Mouse (Mus musculus): ENCODE data around the gene Eif5b. TPM values are rescaled to one million over a fixed set of nuclear protein-coding genes. Genes with fewer than 3 reads are reported as not detected.

Eif5b gene
- total RNA-seq, 2 experiments from 2014 or later, result 40.3 to 70.2 TPM

DNA sequence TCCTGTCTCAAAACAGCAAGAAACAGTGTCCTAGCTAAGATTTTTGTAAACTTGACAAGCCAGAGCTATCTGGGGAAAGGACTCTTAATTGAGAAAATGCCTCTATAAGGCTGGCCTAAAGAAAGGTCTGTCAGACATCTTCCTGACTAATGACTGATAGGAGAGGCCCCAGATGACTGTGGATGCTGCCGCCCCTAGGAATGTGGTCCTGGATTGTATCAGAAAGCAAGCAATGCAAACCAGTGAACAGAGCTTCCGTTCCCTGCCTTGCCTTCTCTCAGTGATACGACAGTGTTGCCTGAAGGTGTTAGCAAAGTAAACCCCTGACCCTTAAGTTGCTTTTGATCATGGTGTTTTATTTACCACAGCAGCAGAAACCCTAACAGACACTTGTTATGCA lies 106.0 kb downstream of the Eif5b start:
- no peak for ATAC-seq (replicated peaks; ENCODE audit: low FRiP score, low TSS enrichment, poor library complexity, severe bottlenecking)

Other genes with a start within 250 kb of the Eif5b start
- 1.4 and 2.4 TPM in 2 replicates for gene Tsga10, start 131.6 kb upstream of the Eif5b start, total RNA-seq (2014; fragmentation: Nextera tagmentation)
- gene Tsga10, start 131.6 kb upstream of the Eif5b start, total RNA-seq (2017), result 2.2 and 4.6 TPM in 2 replicates
- gene Lipt1, start 126.3 kb upstream of the Eif5b start, total RNA-seq (2014; fragmentation: Nextera tagmentation), result 6.3 and 13.1 TPM in 2 replicates
- gene Lipt1, start 126.3 kb upstream of the Eif5b start, total RNA-seq (2017), result 5.5 and 5.8 TPM in 2 replicates
- 35.8 and 79.7 TPM in 2 replicates for gene Mitd1, start 107.6 kb upstream of the Eif5b start, total RNA-seq (2014; fragmentation: Nextera tagmentation)
- gene Mitd1, start 107.6 kb upstream of the Eif5b start, total RNA-seq (2017), result 58.4 and 68.1 TPM in 2 replicates
- 306 and 339 TPM in 2 replicates for gene Mrpl30, start 107.5 kb upstream of the Eif5b start, total RNA-seq (2014; fragmentation: Nextera tagmentation)
- 255 and 318 TPM in 2 replicates for gene Mrpl30, start 107.5 kb upstream of the Eif5b start, total RNA-seq (2017)
- not detected in 2 replicates for gene Lyg2, start 81.5 kb upstream of the Eif5b start, total RNA-seq (2014; fragmentation: Nextera tagmentation)
- not detected in 2 replicates for gene Lyg2, start 81.5 kb upstream of the Eif5b start, total RNA-seq (2017)
- gene Lyg1, start 40.3 kb upstream of the Eif5b start, total RNA-seq (2014; fragmentation: Nextera tagmentation), result not detected in 2 replicates
- gene Lyg1, start 40.3 kb upstream of the Eif5b start, total RNA-seq (2017), result not detected in 2 replicates
- 38.6 and 57.8 TPM in 2 replicates for gene Txndc9, start 117 bp upstream of the Eif5b start, total RNA-seq (2014; fragmentation: Nextera tagmentation)
- 45.3 and 46.7 TPM in 2 replicates for gene Txndc9, start 117 bp upstream of the Eif5b start, total RNA-seq (2017)
- 41.9 and 45.0 TPM in 2 replicates for gene Rev1, start 131.8 kb downstream of the Eif5b start, total RNA-seq (2014; fragmentation: Nextera tagmentation)
- 42.2 and 56.6 TPM in 2 replicates for gene Rev1, start 131.8 kb downstream of the Eif5b start, total RNA-seq (2017)

Measured in megakaryocyte-erythroid progenitor cell, adult 5-6 weeks (primary cell).